Mouse (Mus musculus) olfactory bulb, adult 2 months (tissue): ENCODE data around the gene Slc28a2.

Experiments used
- CTCF ChIP-seq: fragments of 200-500 bp; IDR thresholded peaks from 2 replicates; pipeline ENCODE4 v1.5.1; 2012; ENCODE audit warnings: low read depth, mild to moderate bottlenecking, low read length, moderate library complexity; ENCODE audit not compliant: insufficient read depth
- POLR2A ChIP-seq: fragments of 200-500 bp; IDR thresholded peaks from 2 replicates; pipeline ENCODE4 v1.6.1; 2012; ENCODE audit warnings: mild to moderate bottlenecking, low read depth, low read length, moderate library complexity; ENCODE audit not compliant: insufficient read depth

GRCm38 (mm10) chr2:122407607-122408006 is 18.7 kb upstream of the Slc28a2 start:
- TF ChIP-seq CTCF (no peak), POLR2A (no peak)
